Mouse (Mus musculus) inflammation-experienced regulatory T-cells (primary cell): ENCODE data around the gene Nrarp. TPM values are rescaled to one million over a fixed set of nuclear protein-coding genes. Genes with fewer than 3 reads are reported as not detected.

Source experiments
- polyA plus RNA-seq, 2 experiments: library from polyadenylated mRNA; unstranded; fragments of 100-300 nt; shearing (Covaris generic); gene quantifications; one replicate each; pipeline ENCODE4 v1.2.1; 2017

Gene Nrarp
- polyA plus RNA-seq, result 1 to 10 TPM; 4.9 to 8.7 TPM

GRCm38 (mm10) chr2:25180478-25180903, at the start of gene Nrarp:
Gene Nrarp, plus strand, starts transcription at chr2:25180758.

GRCm38 (mm10) chr2:25196172-25196954, 15.8 kb downstream of the Nrarp start, which contains the start of gene Tor4a:
Gene Tor4a, minus strand, starts transcription at chr2:25196886.

GRCm38 (mm10) chr2:25211121-25211670, 30.6 kb downstream of the Nrarp start, which contains the start of gene Nelfb:
Gene Nelfb, minus strand, starts transcription at chr2:25211489.

GRCm38 (mm10) chr2:25214444-25214843, 33.9 kb downstream of the Nrarp start, which contains the start of gene Stpg3:
Gene Stpg3, minus strand, starts transcription at chr2:25214637.

GRCm38 (mm10) chr2:25218445-25218844, 37.9 kb downstream of the Nrarp start, which contains the start of gene Fam166a:
Gene Fam166a, plus strand, starts transcription at chr2:25218745.

GRCm38 (mm10) chr2:25224492-25224765, 43.9 kb downstream of the Nrarp start, which contains the start of gene Tubb4b:
Gene Tubb4b, minus strand, starts transcription at chr2:25224702.

Other genes starting within 250 kb of the Nrarp start
- 100 to 1,000 TPM; 238 to 261 TPM for gene Arrdc1, start 245.5 kb upstream of the Nrarp start, polyA plus RNA-seq
- 10 to 100 TPM; 17.1 to 20.3 TPM for gene Zmynd19, start 231.0 kb upstream of the Nrarp start, polyA plus RNA-seq
- 10 to 100 TPM; 31.9 to 39.7 TPM for gene Dph7, start 218.4 kb upstream of the Nrarp start, polyA plus RNA-seq
- 10 to 100 TPM; 82.9 to 86.7 TPM for gene Mrpl41, start 205.7 kb upstream of the Nrarp start, polyA plus RNA-seq
- gene Pnpla7, start 204.7 kb upstream of the Nrarp start, polyA plus RNA-seq, result 10 to 100 TPM; 80.2 to 86.3 TPM
- gene Nsmf, start 126.4 kb upstream of the Nrarp start, polyA plus RNA-seq, result 10 to 100 TPM; 35.8 to 65.7 TPM
- gene Entpd8, start 100.5 kb upstream of the Nrarp start, polyA plus RNA-seq, result 1 to 10 TPM; 1.1 to 2.4 TPM
- 10 to 100 TPM in 1 of 2 experiments, 1 to 10 TPM in 1; 3.2 to 10.1 TPM for gene Noxa1, start 85.6 kb upstream of the Nrarp start, polyA plus RNA-seq
- 100 to 1,000 TPM; 105 to 119 TPM for gene Tor4a, start 16.1 kb downstream of the Nrarp start, polyA plus RNA-seq
- gene Nelfb, start 30.7 kb downstream of the Nrarp start, polyA plus RNA-seq, result 100 to 1,000 TPM; 141 to 186 TPM
- 1 to 10 TPM in 1 of 2 experiments, under 1 TPM in 1; 0.29 to 1.4 TPM for gene Stpg3, start 33.9 kb downstream of the Nrarp start, polyA plus RNA-seq
- gene Fam166a, start 38.0 kb downstream of the Nrarp start, polyA plus RNA-seq, result under 1 TPM; 0.27 to 0.54 TPM
- 100 to 1,000 TPM; 172 to 185 TPM for gene Tubb4b, start 43.9 kb downstream of the Nrarp start, polyA plus RNA-seq
- gene Slc34a3, start 53.6 kb downstream of the Nrarp start, polyA plus RNA-seq, result not detected
- gene Rnf224, start 56.0 kb downstream of the Nrarp start, polyA plus RNA-seq, result not detected
- 1 to 10 TPM; 1.2 to 2.0 TPM for gene Rnf208, start 61.5 kb downstream of the Nrarp start, polyA plus RNA-seq
- gene Cysrt1, start 61.7 kb downstream of the Nrarp start, polyA plus RNA-seq, result not detected
- gene AL732309.1, start 66.1 kb downstream of the Nrarp start, polyA plus RNA-seq, result 10 to 100 TPM in 1 of 2 experiments, 1 to 10 TPM in 1; 6.2 to 11.9 TPM
- 10 to 100 TPM; 20.6 to 22.0 TPM for gene Tmem203, start 74.7 kb downstream of the Nrarp start, polyA plus RNA-seq
- 10 to 100 TPM; 17.1 to 22.4 TPM for gene Tprn, start 81.9 kb downstream of the Nrarp start, polyA plus RNA-seq
- 100 to 1,000 TPM; 117 to 137 TPM for gene Ssna1, start 91.7 kb downstream of the Nrarp start, polyA plus RNA-seq
- 100 to 1,000 TPM in 1 of 2 experiments, 10 to 100 TPM in 1; 94.3 to 117 TPM for gene Anapc2, start 91.7 kb downstream of the Nrarp start, polyA plus RNA-seq
- gene Tmem210, start 107.4 kb downstream of the Nrarp start, polyA plus RNA-seq, result not detected
- 1 to 10 TPM in 1 of 2 experiments, not detected in 1; 4.0 TPM for gene Lrrc26, start 109.2 kb downstream of the Nrarp start, polyA plus RNA-seq
- gene Grin1, start 138.4 kb downstream of the Nrarp start, polyA plus RNA-seq, result under 1 TPM; 0.41 to 0.78 TPM
- 10 to 100 TPM; 21.9 to 32.4 TPM for gene Man1b1, start 151.6 kb downstream of the Nrarp start, polyA plus RNA-seq
- gene Dpp7, start 175.6 kb downstream of the Nrarp start, polyA plus RNA-seq, result 10 to 100 TPM; 21.7 to 25.4 TPM
- gene Uap1l1, start 184.9 kb downstream of the Nrarp start, polyA plus RNA-seq, result 10 to 100 TPM; 30.5 to 53.8 TPM
- gene Sapcd2, start 191.6 kb downstream of the Nrarp start, polyA plus RNA-seq, result under 1 TPM in 1 of 2 experiments, not detected in 1; 0.40 TPM
- gene Entpd2, start 215.1 kb downstream of the Nrarp start, polyA plus RNA-seq, result under 1 TPM in 1 of 2 experiments, not detected in 1; 0.40 TPM
- 1 to 10 TPM; 4.3 to 6.2 TPM for gene Npdc1, start 218.6 kb downstream of the Nrarp start, polyA plus RNA-seq
- gene Fut7, start 242.5 kb downstream of the Nrarp start, polyA plus RNA-seq, result 10 to 100 TPM in 1 of 2 experiments, 1 to 10 TPM in 1; 8.5 to 21.4 TPM
- 10 to 100 TPM; 62.8 to 67.6 TPM for gene Abca2, start 247.9 kb downstream of the Nrarp start, polyA plus RNA-seq